Mouse (Mus musculus) neural tube, embryonic 15.5 days (tissue): ENCODE results near the gene Plekha4. TPM values are rescaled to one million over a fixed set of nuclear protein-coding genes. Genes with fewer than 3 reads are reported as not detected.
"Not testable (repeated sequence)": the region's sequence is repeated elsewhere in the genome, so short reads cannot be mapped to it uniquely, and the experiment has no call there.

Experiments used
- ATAC-seq: fragments of 200-750 bp; cut with Nextera tagmentation; 2 replicates; pipeline ENCODE4 v1.8.0; 2017; ENCODE audit warnings: mild to moderate bottlenecking, moderate TSS enrichment, moderate library complexity; ENCODE audit not compliant: low FRiP score
- H3K27ac ChIP-seq: fragments of 300-500 bp; sonication (generic); replicated peaks from 2 replicates; pipeline ENCODE4 v1.5.1; 2015; ENCODE audit warnings: mild to moderate bottlenecking, inconsistent platforms
- H3K27me3 ChIP-seq: fragments of 300-500 bp; sonication (generic); replicated peaks from 2 replicates; pipeline ENCODE4 v1.6.1; 2015; ENCODE audit warnings: inconsistent platforms
- H3K36me3 ChIP-seq: fragments of 300-500 bp; sonication (generic); 2 replicates; pipeline ENCODE4 v1.6.1; 2015; ENCODE audit warnings: inconsistent platforms
- H3K4me1 ChIP-seq: fragments of 300-500 bp; sonication (generic); 2 replicates; pipeline ENCODE4 v1.6.1; 2015; ENCODE audit warnings: inconsistent platforms
- H3K4me2 ChIP-seq: fragments of 300-500 bp; sonication (generic); 2 replicates; pipeline ENCODE4 v1.6.1; 2015; ENCODE audit warnings: inconsistent platforms, mild to moderate bottlenecking, moderate library complexity
- H3K4me3 ChIP-seq: fragments of 300-500 bp; sonication (generic); replicated peaks from 2 replicates; pipeline ENCODE4 v1.5.1; 2015; ENCODE audit warnings: mild to moderate bottlenecking, inconsistent platforms
- H3K9ac ChIP-seq: fragments of 300-500 bp; sonication (generic); replicated peaks from 2 replicates; pipeline ENCODE4 v1.6.1; 2015; ENCODE audit warnings: mild to moderate bottlenecking, inconsistent platforms
- H3K9me3 ChIP-seq: fragments of 300-500 bp; sonication (generic); replicated peaks from 2 replicates; pipeline ENCODE4 v1.6.1; 2016; ENCODE audit warnings: inconsistent platforms
- WGBS: fragments of 180-500 bp; shearing (Covaris S2); methylation state at CpG from one replicate; pipeline ENCODE4 v1.1.7; 2015; ENCODE audit warnings: mixed read lengths; 5-methylcytosine and 5-hydroxymethylcytosine counted together
- polyA plus RNA-seq: library from polyadenylated mRNA; unstranded; fragments of >200 nt; fragmentation: Nextera tagmentation; extraction: Ambion mirVana; gene quantifications from 2 replicates; pipeline ENCODE4 v1.2.1, GENCODE M21; 2015

Plekha4 gene
- polyA plus RNA-seq, 1 experiment from 2014 or later: 4.3 TPM

DNA sequence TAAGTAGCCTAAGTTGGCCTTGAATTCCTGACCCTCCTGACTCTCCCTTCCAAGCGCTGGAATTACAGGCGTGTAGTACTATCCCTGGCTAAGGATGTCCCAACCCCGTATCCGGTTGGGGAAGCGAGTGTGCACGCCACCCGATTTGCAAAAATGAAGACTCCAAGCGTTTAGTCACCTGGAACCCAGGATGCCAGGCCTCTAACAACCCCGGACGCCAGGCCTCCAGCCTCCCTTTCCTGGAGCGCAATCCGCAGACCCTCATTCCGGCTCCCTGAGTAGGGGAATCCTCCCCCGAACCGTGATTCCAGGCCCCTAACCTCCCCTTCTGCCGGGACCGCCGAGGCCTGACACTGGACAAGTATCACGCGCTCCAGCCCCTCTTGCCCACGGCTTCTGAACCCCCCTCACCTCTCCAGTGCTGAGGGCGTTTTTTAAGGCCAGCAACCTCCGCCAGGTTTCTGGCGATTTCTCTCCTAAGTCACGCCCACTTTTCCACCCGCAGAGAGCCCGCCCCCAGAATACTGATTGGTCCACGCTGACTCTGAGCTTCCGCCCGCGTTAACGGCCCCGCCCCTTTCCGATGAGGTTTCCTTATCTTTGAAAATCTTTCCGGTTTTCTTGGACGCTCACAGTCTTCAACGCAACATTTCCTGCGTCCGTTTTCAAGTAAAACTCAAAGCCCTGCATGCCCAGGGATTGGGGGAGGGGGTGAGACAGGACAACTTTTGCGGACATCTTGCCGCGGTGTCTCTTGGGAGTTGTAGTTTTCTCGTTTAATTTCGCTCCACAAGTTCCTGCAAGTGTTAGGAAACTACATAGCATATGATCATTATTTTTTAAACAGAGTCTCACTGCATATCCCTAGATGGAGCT lies 16.0 kb upstream of the Plekha4 start, which contains the start of gene Nucb1:
Nucb1 (minus strand) TSS at position 495 of the 876 bp plus-strand sequence.
- ATAC-seq: peak; percentile 93
- Histone ChIP-seq H3K4me1 (peaks cover 19% of the 10 kb centered on the region), H3K9me3 (no peaks in the 10 kb centered on the region), H3K9ac (peak within 1 kb of the TSS; percentile 86), H3K27me3 (no peaks in the 10 kb centered on the region), H3K4me2 (peak within 1 kb of the TSS; percentile 97), H3K27ac (peak within 1 kb of the TSS; percentile 90), H3K4me3 (peak within 1 kb of the TSS; percentile 84), H3K36me3 (peaks cover 24% of the 10 kb centered on the region)
- WGBS: under 1% methylated on average over 44 of the region's 44 CpGs

DNA sequence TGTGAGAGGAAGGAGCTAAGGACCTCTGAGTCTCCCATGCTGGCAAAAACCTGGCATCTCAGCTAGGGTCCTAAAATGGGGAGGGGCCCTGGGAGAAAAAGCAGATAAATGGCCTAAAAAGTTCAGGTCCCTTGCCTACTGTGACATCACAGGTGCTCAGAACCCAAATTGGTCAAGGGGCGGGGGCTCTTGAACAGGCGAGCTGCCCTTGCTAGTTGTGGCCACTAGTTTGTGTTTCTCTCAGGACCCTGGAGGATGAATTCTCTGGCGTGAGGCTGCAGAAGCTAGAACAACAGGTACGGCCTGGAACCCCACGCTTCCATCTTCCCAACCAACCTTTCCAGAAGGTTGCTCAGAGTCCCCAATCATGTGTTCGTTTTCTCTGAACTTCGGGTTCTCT lies 11.7 kb upstream of the Plekha4 start:
- Histone ChIP-seq H3K36me3 (no peaks in the 10 kb centered on the region), H3K27ac (no peak overlapping the region), H3K4me1 (peaks cover 3% of the 10 kb centered on the region), H3K9me3 (no peaks in the 10 kb centered on the region), H3K4me2 (no peak overlapping the region), H3K27me3 (no peaks in the 10 kb centered on the region), H3K4me3 (no peak overlapping the region), H3K9ac (no peak overlapping the region)
- no peak for ATAC-seq
- WGBS: 89% methylated on average over 7 of the region's 7 CpGs

- Histone ChIP-seq H3K27ac (no peak overlapping the region), H3K36me3 (no peaks in the 10 kb centered on the region), H3K27me3 (no peaks in the 10 kb centered on the region), H3K4me2 (no peak overlapping the region), H3K9me3 (no peaks in the 10 kb centered on the region), H3K4me3 (no peak overlapping the region), H3K4me1 (no peaks in the 10 kb centered on the region), H3K9ac (no peak overlapping the region)
- no peak for ATAC-seq
- WGBS: 33% methylated on average over 16 of the region's 16 CpGs
Observed at GRCm38 (mm10) chr7:45515436-45515835, 10.7 kb upstream of the Plekha4 start.

GRCm38 (mm10) chr7:45516846-45517245 lies 9.3 kb upstream of the Plekha4 start:
- not testable (repeated sequence) for H3K4me3 ChIP-seq, H3K27ac ChIP-seq, H3K36me3 ChIP-seq, H3K4me2 ChIP-seq, H3K9me3 ChIP-seq, ATAC-seq, H3K9ac ChIP-seq, H3K27me3 ChIP-seq, H3K4me1 ChIP-seq
- 69% methylated on average over 5 of the region's 5 CpGs for WGBS

DNA sequence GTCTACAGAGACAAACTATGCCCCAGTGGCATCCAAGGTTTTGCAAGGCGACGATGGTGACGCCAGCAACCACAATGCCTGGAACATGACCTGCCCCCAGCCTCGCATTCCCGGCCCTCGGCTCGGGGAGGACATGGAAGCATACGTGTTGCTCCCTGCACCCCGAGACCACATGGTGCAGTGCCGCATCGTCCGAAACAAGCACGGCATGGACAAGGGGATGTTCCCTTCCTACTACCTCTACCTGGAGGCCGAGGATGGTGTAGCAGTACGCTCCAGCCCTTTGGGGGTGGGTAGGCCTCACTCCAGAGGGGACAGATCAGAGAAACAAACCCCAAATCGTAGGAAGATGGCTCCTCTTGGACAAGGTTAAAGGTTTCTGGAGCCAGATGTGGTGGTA lies 7.5 kb upstream of the Plekha4 start:
- H3K36me3 ChIP-seq: no peaks in the 10 kb centered on the region
- H3K27ac ChIP-seq: no peak overlapping the region
- no peak overlapping the region for H3K9ac ChIP-seq
- no peak overlapping the region for H3K4me3 ChIP-seq
- H3K4me1 ChIP-seq: peaks cover 18% of the 10 kb centered on the region
- 93% methylated on average over 16 of the region's 16 CpGs for WGBS
- H3K27me3 ChIP-seq: no peaks in the 10 kb centered on the region
- no peak overlapping the region for H3K4me2 ChIP-seq
- no peaks in the 10 kb centered on the region for H3K9me3 ChIP-seq
- no peak for ATAC-seq

DNA sequence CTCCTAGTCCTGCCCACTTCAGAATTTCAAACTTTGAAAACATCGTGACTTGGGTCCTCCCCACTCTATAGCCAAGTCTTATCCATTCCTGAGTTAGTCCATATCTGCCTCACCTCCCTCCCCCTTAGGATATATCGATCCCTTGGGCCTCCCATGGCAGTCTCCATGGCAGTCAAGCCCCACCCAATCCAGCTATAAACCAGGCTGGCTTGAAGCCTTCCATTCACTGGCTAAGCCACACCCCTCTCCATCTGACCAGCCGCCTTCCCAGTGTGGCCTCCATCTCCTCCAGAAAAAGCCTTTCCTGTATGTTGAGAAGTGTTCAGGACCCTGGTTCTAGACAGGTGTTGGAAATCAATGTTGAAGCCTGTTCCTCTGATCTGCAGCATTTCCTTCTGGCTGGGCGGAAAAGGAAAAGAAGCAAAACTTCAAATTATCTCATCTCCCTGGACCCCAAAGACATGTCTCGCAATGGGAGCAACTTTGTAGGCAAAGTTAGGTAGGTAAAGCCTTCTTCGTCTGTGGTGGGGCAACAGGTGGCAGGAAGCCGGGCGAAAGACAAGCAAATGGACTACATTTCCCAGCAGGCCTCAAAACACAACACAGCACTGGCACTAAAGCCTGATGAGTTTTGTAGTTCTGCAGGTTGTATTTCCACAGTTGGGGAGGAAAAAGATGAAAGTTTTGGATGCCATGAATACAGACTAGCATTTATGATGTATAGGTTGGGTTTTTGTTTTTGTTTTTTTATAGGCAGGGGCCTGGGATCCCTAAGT lies 6.6 kb upstream of the Plekha4 start:
- Histone ChIP-seq H3K4me2 (no peak overlapping the region), H3K27me3 (no peaks in the 10 kb centered on the region), H3K9me3 (no peaks in the 10 kb centered on the region), H3K4me1 (peaks cover 23% of the 10 kb centered on the region), H3K9ac (no peak overlapping the region), H3K4me3 (no peak overlapping the region), H3K36me3 (no peaks in the 10 kb centered on the region), H3K27ac (no peak overlapping the region)
- no peak for ATAC-seq
- WGBS: 72% methylated on average over 8 of the region's 8 CpGs

DNA sequence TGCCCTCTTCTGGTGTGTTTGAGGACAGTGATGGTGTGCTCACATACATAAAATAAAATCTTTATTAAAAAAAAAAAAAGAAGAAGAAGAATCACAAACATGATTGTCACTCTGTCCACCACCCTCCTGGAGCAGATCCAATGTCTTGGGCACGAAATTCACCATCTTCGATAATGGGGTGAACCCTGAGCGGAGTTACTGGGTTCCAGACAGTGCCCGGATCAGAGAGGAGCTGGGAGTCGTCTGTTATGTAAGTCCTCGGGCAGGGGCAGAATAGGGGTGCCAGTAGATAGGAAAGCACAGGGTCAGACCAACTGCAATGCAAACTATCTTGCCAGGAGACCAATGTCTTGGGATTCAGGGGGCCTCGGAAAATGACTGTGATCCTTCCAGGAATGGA lies 5.5 kb upstream of the Plekha4 start:
- no peaks in the 10 kb centered on the region for H3K9me3 ChIP-seq
- H3K9ac ChIP-seq: no peak overlapping the region
- WGBS: 95% methylated on average over 7 of the region's 7 CpGs
- H3K27me3 ChIP-seq: no peaks in the 10 kb centered on the region
- H3K4me1 ChIP-seq: peaks cover 33% of the 10 kb centered on the region
- no peak for ATAC-seq
- H3K27ac ChIP-seq: no peak overlapping the region
- no peaks in the 10 kb centered on the region for H3K36me3 ChIP-seq
- H3K4me2 ChIP-seq: no peak overlapping the region
- no peak overlapping the region for H3K4me3 ChIP-seq

- H3K9me3 ChIP-seq: no peaks in the 10 kb centered on the region
- no peaks in the 10 kb centered on the region for H3K27me3 ChIP-seq
- no peaks in the 10 kb centered on the region for H3K36me3 ChIP-seq
- peak overlapping the region; percentile 50 for H3K9ac ChIP-seq
- H3K4me2 ChIP-seq: peak overlapping the region; percentile 61
- H3K4me1 ChIP-seq: peaks cover 40% of the 10 kb centered on the region
- peak overlapping the region; percentile 49 for H3K4me3 ChIP-seq
- whole genome bisulfite sequencing: under 1% methylated on average over 28 of the region's 28 CpGs
- ATAC-seq: peak; percentile 74
- peak overlapping the region; percentile 85 for H3K27ac ChIP-seq
Observed at GRCm38 (mm10) chr7:45521728-45522184, 4.4 kb upstream of the Plekha4 start.

DNA sequence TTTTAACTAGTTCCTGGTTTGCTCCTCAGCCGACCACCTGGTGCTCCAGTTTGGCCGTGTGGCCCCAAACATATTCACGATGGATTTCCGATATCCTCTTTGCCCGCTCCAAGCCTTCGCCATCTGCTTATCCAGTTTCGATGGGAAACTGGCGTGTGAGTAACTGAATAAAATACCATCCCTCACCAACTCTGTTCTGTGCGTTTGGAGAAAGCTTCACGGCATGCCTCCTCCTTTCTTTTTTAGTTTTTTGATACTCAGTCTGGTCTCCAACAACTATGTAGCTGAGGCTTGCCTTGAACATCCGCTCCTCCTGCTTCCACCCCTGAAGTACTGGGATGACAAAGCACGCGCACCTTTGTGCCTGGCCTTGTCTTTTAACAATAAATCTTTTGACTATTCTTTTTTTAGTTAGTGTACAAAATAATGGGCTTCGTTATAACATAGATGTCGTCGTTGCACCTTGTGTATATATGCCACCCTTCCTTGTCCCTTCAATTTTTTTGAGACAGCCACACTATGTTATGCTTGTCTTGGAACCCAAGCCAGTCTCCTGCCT lies 3.9 kb upstream of the Plekha4 start:
- H3K4me1 ChIP-seq: peaks cover 42% of the 10 kb centered on the region
- peak overlapping the region; percentile 85; the same call in 1 of the 2 replicates for H3K27ac ChIP-seq
- H3K27me3 ChIP-seq: no peaks in the 10 kb centered on the region
- 55% methylated on average over 16 of the region's 16 CpGs for WGBS
- peak overlapping the region; percentile 61 for H3K4me2 ChIP-seq
- H3K36me3 ChIP-seq: no peaks in the 10 kb centered on the region
- H3K4me3 ChIP-seq: peak overlapping the region; percentile 49
- H3K9me3 ChIP-seq: no peaks in the 10 kb centered on the region
- H3K9ac ChIP-seq: peak overlapping the region; percentile 50
- ATAC-seq: no peak

GRCm38 (mm10) chr7:45522957-45523676 lies 3.0 kb upstream of the Plekha4 start:
- no peaks in the 10 kb centered on the region for H3K9me3 ChIP-seq
- H3K4me3 ChIP-seq: no peak overlapping the region
- no peak overlapping the region for H3K9ac ChIP-seq
- no peaks in the 10 kb centered on the region for H3K27me3 ChIP-seq
- no peaks in the 10 kb centered on the region for H3K36me3 ChIP-seq
- H3K27ac ChIP-seq: no peak overlapping the region
- H3K4me2 ChIP-seq: peak overlapping the region; percentile 31
- no peak for ATAC-seq
- peaks cover 42% of the 10 kb centered on the region for H3K4me1 ChIP-seq
- 72% methylated on average over 18 of the region's 18 CpGs for WGBS

DNA sequence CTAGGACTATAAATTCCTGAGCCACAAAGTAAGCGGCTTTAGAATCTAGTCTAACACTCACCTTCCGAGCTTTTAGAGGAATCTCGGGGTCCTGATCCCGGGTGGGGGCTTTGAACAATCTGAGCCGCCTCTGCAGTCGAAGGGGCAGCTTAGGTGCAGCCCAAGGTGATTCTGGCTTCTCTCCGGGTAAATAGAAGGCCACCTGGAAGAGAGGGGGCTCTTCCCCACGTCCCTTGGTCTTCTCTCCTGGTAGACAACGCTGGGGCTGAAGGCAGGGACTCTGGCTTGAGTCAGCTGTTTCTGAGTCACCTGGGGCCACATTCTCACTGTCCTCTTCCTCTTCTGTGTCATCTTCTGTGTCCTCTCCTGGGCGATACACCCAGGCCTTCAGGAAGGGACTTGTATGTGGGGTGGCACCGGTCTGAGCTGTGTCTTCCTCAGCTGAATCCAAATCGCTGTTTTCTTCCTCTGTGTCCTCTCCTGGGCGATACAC lies 2.4 kb upstream of the Plekha4 start:
- no peak overlapping the region for H3K9ac ChIP-seq
- no peak overlapping the region for H3K4me3 ChIP-seq
- no peaks in the 10 kb centered on the region for H3K36me3 ChIP-seq
- no peaks in the 10 kb centered on the region for H3K27me3 ChIP-seq
- H3K9me3 ChIP-seq: no peaks in the 10 kb centered on the region
- H3K27ac ChIP-seq: no peak overlapping the region
- H3K4me2 ChIP-seq: peak overlapping the region; percentile 31
- no peak for ATAC-seq
- H3K4me1 ChIP-seq: peaks cover 42% of the 10 kb centered on the region
- 87% methylated on average over 13 of the region's 13 CpGs for WGBS
